Mouse (Mus musculus) CH12.LX (cell line): Measurements from ENCODE around the gene Stk32b. TPM values are rescaled to one million over a fixed set of nuclear protein-coding genes. Genes with fewer than 3 reads are reported as not detected.

Source experiments
- DNase-seq: peaks from one replicate; pipeline ENCODE4 v3.0.0-alpha.2; 2013; ENCODE audit errors: extremely low read depth
- H3K27ac ChIP-seq: 2 replicates; pipeline ENCODE4 v1.5.1; 2012; ENCODE audit warnings: low read depth, mild to moderate bottlenecking, control low read depth, moderate library complexity; ENCODE audit not compliant: insufficient read depth
- H3K27me3 ChIP-seq: replicated peaks from 2 replicates; pipeline ENCODE3; 2012; ENCODE audit warnings: inconsistent platforms
- H3K36me3 ChIP-seq, 2 experiments: replicated peaks in 1 of 2; 2 replicates each; pipeline versions ENCODE3 to v1.6.1; 2012; ENCODE audit warnings: inconsistent platforms in 1 of 2, low read length in 1 of 2, mild to moderate bottlenecking in 1 of 2, mixed read lengths in 1 of 2, moderate library complexity in 1 of 2; ENCODE audit not compliant: control insufficient read depth in 1 of 2, insufficient read depth in 1 of 2
- H3K4me1 ChIP-seq, 2 experiments: 2 replicates each; pipeline ENCODE4 v1.6.1; 2012; ENCODE audit warnings: inconsistent platforms in 1 of 2, moderate library complexity in 1 of 2; ENCODE audit not compliant: insufficient read depth in 2 of 2, control insufficient read depth in 1 of 2
- H3K4me2 ChIP-seq: 2 replicates; pipeline ENCODE4 v1.6.1; 2012; ENCODE audit warnings: low read depth, mild to moderate bottlenecking, control low read depth; ENCODE audit not compliant: poor library complexity, insufficient read depth, severe bottlenecking
- H3K4me3 ChIP-seq, 3 experiments: fragments of 150-350 bp in 1 of 3; sonication (generic) in 1 of 3; replicated peaks in 1 of 3; 2 replicates each; pipeline versions ENCODE3 to v1.5.1; 2011 to 2012; ENCODE audit warnings: low read depth in 2 of 3, low read length in 2 of 3, mild to moderate bottlenecking in 2 of 3, moderate library complexity in 2 of 3, control low read depth in 1 of 3, improper control_type of control experiment in 1 of 3, inconsistent platforms in 1 of 3, mixed read lengths in 1 of 3; ENCODE audit not compliant: poor library complexity in 1 of 3
- H3K79me2 ChIP-seq: replicated peaks from 2 replicates; pipeline ENCODE4 v1.6.1; 2012; ENCODE audit warnings: mild to moderate bottlenecking, moderate library complexity; ENCODE audit not compliant: control insufficient read depth, poor library complexity, insufficient read depth, severe bottlenecking; ENCODE audit errors: extremely low read depth
- H3K9ac ChIP-seq: 2 replicates; pipeline ENCODE4 v1.6.1; 2012; ENCODE audit warnings: low read depth, mild to moderate bottlenecking, control low read depth, moderate library complexity; ENCODE audit not compliant: insufficient read depth
- H3K9me3 ChIP-seq: replicated peaks from 2 replicates; pipeline ENCODE3; 2012; ENCODE audit warnings: low read length, inconsistent platforms, mixed read lengths
- BHLHE40 ChIP-seq: IDR thresholded peaks from 2 replicates; pipeline ENCODE4 v1.6.1; 2011; ENCODE audit warnings: mild to moderate bottlenecking, low read depth, low read length, improper control_type of control experiment
- CHD1 ChIP-seq: IDR thresholded peaks from 2 replicates; pipeline ENCODE4 v1.6.1; 2012; ENCODE audit warnings: low read depth, low read length, improper control_type of control experiment, inconsistent platforms
- E2F4 ChIP-seq: IDR thresholded peaks from 2 replicates; pipeline ENCODE4 v1.6.1; 2011; ENCODE audit warnings: low read depth, low read length, improper control_type of control experiment; ENCODE audit not compliant: insufficient replicate concordance
- EP300 ChIP-seq: IDR thresholded peaks from 2 replicates; pipeline ENCODE4 v1.6.1; 2011; ENCODE audit warnings: low read length, improper control_type of control experiment
- GABPA ChIP-seq: IDR thresholded peaks from 2 replicates; pipeline ENCODE4 v1.6.1; 2012; ENCODE audit warnings: low read depth, low read length, improper control_type of control experiment, inconsistent platforms; ENCODE audit not compliant: insufficient replicate concordance
- IRF4 ChIP-seq: IDR thresholded peaks from 2 replicates; pipeline ENCODE4 v1.6.1; 2014; ENCODE audit warnings: low read depth, mild to moderate bottlenecking, inconsistent platforms, low read length, improper control_type of control experiment
- JUND ChIP-seq: conservative IDR thresholded peaks from 2 replicates; pipeline ENCODE4 v1.6.1; 2011; ENCODE audit warnings: low read depth, low read length, improper control_type of control experiment
- KAT2A ChIP-seq: IDR thresholded peaks from 2 replicates; pipeline ENCODE4 v1.6.1; 2012; ENCODE audit warnings: low read length, improper control_type of control experiment, inconsistent platforms; ENCODE audit not compliant: insufficient replicate concordance
- MAFK ChIP-seq: IDR thresholded peaks from 2 replicates; pipeline ENCODE4 v1.6.1; 2011; ENCODE audit warnings: low read length, improper control_type of control experiment; ENCODE audit not compliant: insufficient replicate concordance
- MAX ChIP-seq: IDR thresholded peaks from 2 replicates; pipeline ENCODE4 v1.6.1; 2011; ENCODE audit warnings: low read length, improper control_type of control experiment
- MYC ChIP-seq: IDR thresholded peaks from 2 replicates; pipeline ENCODE4 v1.6.1; 2011; ENCODE audit warnings: low read depth, mild to moderate bottlenecking, improper control_type of control experiment, low read length
- NELFE ChIP-seq: IDR thresholded peaks from 2 replicates; pipeline ENCODE4 v1.6.1; 2011; ENCODE audit warnings: low read depth, low read length, improper control_type of control experiment
- NRF1 ChIP-seq: IDR thresholded peaks from 2 replicates; pipeline ENCODE4 v1.6.1; 2014; ENCODE audit warnings: low read depth, mild to moderate bottlenecking, inconsistent platforms, low read length, improper control_type of control experiment, moderate library complexity
- PAX5 ChIP-seq: IDR thresholded peaks from 2 replicates; pipeline ENCODE4 v1.6.1; 2012; ENCODE audit warnings: low read length, inconsistent platforms, mixed read lengths
- POLR2A ChIP-seq: IDR thresholded peaks from 2 replicates; pipeline ENCODE4 v1.6.1; 2011; ENCODE audit warnings: low read depth, mild to moderate bottlenecking, improper control_type of control experiment, low read length
- POLR2AphosphoS2 ChIP-seq: IDR thresholded peaks from 2 replicates; pipeline ENCODE4 v1.6.1; 2011; ENCODE audit warnings: low read depth, low read length, improper control_type of control experiment
- RAD21 ChIP-seq: IDR thresholded peaks from 2 replicates; pipeline ENCODE4 v1.6.1; 2011; ENCODE audit warnings: low read depth, mild to moderate bottlenecking, low read length, improper control_type of control experiment, moderate library complexity
- RCOR1 ChIP-seq: conservative IDR thresholded peaks from 2 replicates; pipeline ENCODE4 v1.6.1; 2012; ENCODE audit warnings: low read depth, mild to moderate bottlenecking, inconsistent platforms, low read length, improper control_type of control experiment
- SIN3A ChIP-seq: IDR thresholded peaks from 2 replicates; pipeline ENCODE4 v1.6.1; 2012; ENCODE audit warnings: low read length, improper control_type of control experiment, inconsistent platforms
- TBP ChIP-seq: conservative IDR thresholded peaks from 2 replicates; pipeline ENCODE4 v1.6.1; 2011; ENCODE audit warnings: low read depth, low read length, improper control_type of control experiment
- TCF12 ChIP-seq: IDR thresholded peaks from 2 replicates; pipeline ENCODE4 v1.6.1; 2014; ENCODE audit warnings: low read depth, mild to moderate bottlenecking, inconsistent platforms, low read length, improper control_type of control experiment
- USF2 ChIP-seq: conservative IDR thresholded peaks from 2 replicates; pipeline ENCODE4 v1.6.1; 2011; ENCODE audit warnings: low read depth, low read length, improper control_type of control experiment
- ZKSCAN1 ChIP-seq: IDR thresholded peaks from 2 replicates; pipeline ENCODE4 v1.6.1; 2012; ENCODE audit warnings: low read depth, inconsistent platforms, low read length, improper control_type of control experiment, borderline replicate concordance
- ZMIZ1 ChIP-seq: IDR thresholded peaks from 2 replicates; pipeline ENCODE4 v1.6.1; 2012; ENCODE audit warnings: low read depth, mild to moderate bottlenecking, inconsistent platforms, low read length, improper control_type of control experiment
- ZNF384 ChIP-seq: IDR thresholded peaks from 2 replicates; pipeline ENCODE4 v1.6.1; 2012; ENCODE audit warnings: low read depth, low read length, improper control_type of control experiment, inconsistent platforms
- dilution Hi-C: fragments of 300-500 bp; cut with MboI; formaldehyde crosslinking; loops from 2 replicates; pipeline ENCODE4 v1.14.3; 2020; ENCODE audit warnings: low sequenced_read_pairs; ENCODE audit not compliant: extremely low pct_unique_long_range_greater_than_20kb, extremely low pct_ligation_motif_present
- in situ Hi-C: fragments of 300-500 bp; cut with MboI; formaldehyde crosslinking; loops from 3 replicates; pipeline ENCODE4 v1.14.3; 2019; ENCODE audit warnings: low sequenced_read_pairs, low pct_ligation_motif_present, low pct_unique_long_range_greater_than_20kb, mixed read lengths
- polyA plus RNA-seq: library from polyadenylated mRNA; unstranded; fragments of >175 nt; gene quantifications from 2 replicates; pipeline ENCODE4 v1.2.1, GENCODE M21; 2012; ENCODE audit warnings: low read depth; ENCODE audit not compliant: insufficient read length
- total RNA-seq, 2 experiments: library from RNA; depleted of rRNA; stranded (reverse); fragments of 300-350 nt in 1 of 2; fragments of >200 nt in 1 of 2; gene quantifications; 2 replicates each; pipeline ENCODE4 v1.2.3; 2012 to 2014

Stk32b gene
- total and polyA plus RNA-seq, 3 experiments, result not detected

GRCm38 (mm10) chr5:37730781-37731180, 13.8 kb upstream of the Stk32b start:
- TF ChIP-seq MAFK, result no peak
- no peak for TF ChIP-seq BHLHE40
- no peak for TF ChIP-seq POLR2A
- TF ChIP-seq SIN3A, result no peak
- no peak for TF ChIP-seq MAX
- no peak for TF ChIP-seq NELFE
- no peak for TF ChIP-seq IRF4
- no peak for TF ChIP-seq ZMIZ1
- TF ChIP-seq RCOR1, result no peak
- no peak for TF ChIP-seq PAX5
- H3K4me1 ChIP-seq, result no peaks in the 10 kb centered on the region
- no peak for DNase-seq
- H3K4me2 ChIP-seq, result no peak overlapping the region
- H3K27me3 ChIP-seq, result peaks cover 28% of the 10 kb centered on the region
- H3K27ac ChIP-seq, result no peak overlapping the region
- dilution Hi-C loops, result no loop called here
- in situ Hi-C loops, result no loop called here
- no peaks in the 10 kb centered on the region for H3K79me2 ChIP-seq
- peaks cover 12% of the 10 kb centered on the region for H3K9me3 ChIP-seq
- no peaks in the 10 kb centered on the region for H3K36me3 ChIP-seq
- no peak overlapping the region for H3K4me3 ChIP-seq
- no peak overlapping the region for H3K9ac ChIP-seq

GRCm38 (mm10) chr5:37725220-37725886, 8.4 kb upstream of the Stk32b start:
- no peak for TF ChIP-seq MAX
- no peak for TF ChIP-seq POLR2AphosphoS2
- TF ChIP-seq KAT2A, result no peak
- TF ChIP-seq ZMIZ1, result no peak
- no peak for TF ChIP-seq CHD1
- TF ChIP-seq NRF1, result no peak
- TF ChIP-seq RAD21, result no peak
- no peak for TF ChIP-seq RCOR1
- no peak for TF ChIP-seq TBP
- TF ChIP-seq IRF4, result no peak
- no peak for TF ChIP-seq ZKSCAN1
- no peak for TF ChIP-seq USF2
- no peak for TF ChIP-seq E2F4
- TF ChIP-seq GABPA, result no peak
- no peak for TF ChIP-seq JUND
- TF ChIP-seq EP300, result no peak
- TF ChIP-seq ZNF384, result no peak
- no peak for TF ChIP-seq TCF12
- no peak for TF ChIP-seq MYC
- in situ Hi-C loops (no loop called here), dilution Hi-C loops (no loop called here)
- no peak for DNase-seq
- H3K27ac ChIP-seq, result no peak overlapping the region
- H3K4me2 ChIP-seq, result no peak overlapping the region
- H3K27me3 ChIP-seq, result peaks cover 50% of the 10 kb centered on the region
- H3K9me3 ChIP-seq, result peaks cover 3% of the 10 kb centered on the region
- H3K79me2 ChIP-seq, result no peaks in the 10 kb centered on the region
- H3K4me3 ChIP-seq, result no peak overlapping the region
- no peaks in the 10 kb centered on the region for H3K4me1 ChIP-seq
- no peaks in the 10 kb centered on the region for H3K36me3 ChIP-seq
- H3K9ac ChIP-seq, result no peak overlapping the region
